Mouse (Mus musculus): Measurements from ENCODE around the gene Wdr27.

Wdr27 gene

DNA sequence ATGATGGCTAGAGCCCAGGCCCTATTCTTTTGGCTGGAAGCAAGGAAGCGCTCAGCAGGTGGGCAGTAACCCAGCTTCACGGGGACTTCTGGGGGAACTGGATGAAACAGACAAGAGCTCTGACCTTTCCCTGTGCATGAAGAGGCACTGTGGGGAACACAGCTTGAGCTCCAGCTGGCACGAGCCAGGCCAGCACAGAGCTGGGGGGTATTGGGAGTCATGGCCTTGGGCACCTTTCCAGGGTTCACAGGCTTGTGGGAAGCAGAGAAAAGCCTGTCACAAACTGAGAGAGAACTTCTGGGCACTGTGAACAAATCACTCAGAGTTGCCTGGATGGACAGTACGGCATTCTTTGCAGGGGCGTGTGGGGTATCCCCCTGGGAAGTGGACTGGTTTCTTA lies 118.0 kb downstream of the Wdr27 start:
- no peak for DNase-seq (ENCODE audit: low read depth)

- no peak for DNase-seq (ENCODE audit: low read depth)
These were observed 125.0 kb downstream of the Wdr27 start for GRCm38 (mm10) chr17:14817975-14818374.

DNA sequence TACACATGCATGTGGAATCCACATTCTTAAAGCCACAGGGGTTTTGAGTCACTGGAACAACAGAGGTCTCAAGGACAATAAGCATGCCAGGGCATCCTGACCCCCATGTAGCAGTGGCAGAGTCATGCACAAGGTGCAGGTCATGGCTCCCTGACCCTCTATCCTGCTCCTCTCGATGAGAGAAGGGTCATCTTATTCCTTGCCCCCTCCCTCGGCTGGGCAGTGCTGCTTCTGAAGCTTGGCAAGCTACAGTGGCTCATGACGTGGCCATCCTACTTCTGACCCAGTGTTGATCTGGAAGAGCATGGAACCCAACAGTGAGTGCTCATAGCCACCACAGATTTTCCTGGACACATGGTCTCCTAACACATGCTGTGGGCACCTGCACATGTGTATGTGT lies 126.9 kb downstream of the Wdr27 start:
- no peak for DNase-seq (ENCODE audit: low read depth)

DNA sequence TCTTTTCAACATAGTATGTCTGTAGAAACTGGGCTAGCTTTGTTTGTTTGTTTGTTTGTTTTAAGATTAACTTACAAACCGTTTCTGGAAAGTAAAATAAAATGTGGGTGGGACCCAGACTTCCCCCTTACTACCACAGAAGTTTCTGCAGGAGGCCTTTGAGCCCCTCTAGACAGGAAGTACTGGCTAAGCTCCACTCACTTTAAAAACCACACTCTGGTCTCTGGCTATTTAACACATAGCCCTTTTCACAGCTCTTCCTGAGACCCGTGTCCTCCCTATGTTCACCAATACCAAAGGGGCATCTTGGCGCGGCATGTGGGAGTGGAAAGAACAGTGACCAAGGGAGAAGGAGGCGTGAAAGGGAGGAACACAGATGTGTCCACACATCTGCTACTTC lies 127.7 kb downstream of the Wdr27 start:
- DNase-seq (ENCODE audit: low read depth): no peak

GRCm38 (mm10) chr17:14812631-14813030 lies 130.3 kb downstream of the Wdr27 start:
- DNase-seq (ENCODE audit: low read depth): no peak

GRCm38 (mm10) chr17:14812033-14812432 lies 130.9 kb downstream of the Wdr27 start:
- DNase-seq (ENCODE audit: low read depth): no peak

DNA sequence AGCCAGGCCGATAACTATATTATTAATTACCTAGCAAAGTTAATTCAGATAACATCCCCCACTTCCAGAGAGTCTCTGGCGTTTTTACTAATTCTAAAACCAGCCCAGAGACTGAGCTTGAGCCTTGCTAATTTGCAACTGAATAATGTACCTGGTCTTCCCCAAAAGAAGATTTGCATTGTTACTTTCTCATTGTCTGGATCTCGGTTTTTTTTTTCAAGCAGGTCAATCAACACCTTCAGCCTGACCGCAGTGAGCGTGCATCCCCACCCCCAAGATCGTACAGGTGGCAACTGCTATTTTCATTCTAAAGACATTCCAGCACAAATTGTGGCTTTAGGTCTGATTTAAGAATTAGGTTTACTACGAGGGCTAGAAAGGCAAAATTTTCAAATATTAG lies 136.2 kb downstream of the Wdr27 start:
- DNase-seq (ENCODE audit: low read depth): no peak

- no peak for DNase-seq (ENCODE audit: low read depth)
These were observed 143.7 kb downstream of the Wdr27 start for GRCm38 (mm10) chr17:14799243-14799642.

- no peak for DNase-seq (ENCODE audit: low read depth)
These were observed 147.9 kb downstream of the Wdr27 start for GRCm38 (mm10) chr17:14795074-14795473.

DNA sequence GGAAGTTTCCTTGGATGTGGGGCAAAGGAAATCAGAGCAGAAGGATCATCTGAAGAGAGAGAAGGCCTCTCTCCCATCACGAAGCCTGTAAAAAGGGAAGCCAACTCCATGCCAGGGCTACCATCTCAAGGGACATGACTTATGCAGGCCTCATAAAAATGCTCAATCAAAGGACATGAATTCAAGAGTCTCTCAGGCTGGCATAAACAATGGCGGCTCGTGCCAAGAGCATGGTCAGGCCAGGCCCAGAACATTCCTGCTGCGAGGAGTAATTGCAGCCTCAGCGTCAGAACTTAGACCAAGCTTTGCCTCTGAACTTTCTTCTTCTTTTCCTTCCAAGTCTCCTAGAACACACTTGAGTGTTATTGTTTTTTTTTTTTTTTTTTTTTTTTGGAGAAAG lies 163.6 kb downstream of the Wdr27 start:
- DNase-seq (ENCODE audit: low read depth): no peak

DNA sequence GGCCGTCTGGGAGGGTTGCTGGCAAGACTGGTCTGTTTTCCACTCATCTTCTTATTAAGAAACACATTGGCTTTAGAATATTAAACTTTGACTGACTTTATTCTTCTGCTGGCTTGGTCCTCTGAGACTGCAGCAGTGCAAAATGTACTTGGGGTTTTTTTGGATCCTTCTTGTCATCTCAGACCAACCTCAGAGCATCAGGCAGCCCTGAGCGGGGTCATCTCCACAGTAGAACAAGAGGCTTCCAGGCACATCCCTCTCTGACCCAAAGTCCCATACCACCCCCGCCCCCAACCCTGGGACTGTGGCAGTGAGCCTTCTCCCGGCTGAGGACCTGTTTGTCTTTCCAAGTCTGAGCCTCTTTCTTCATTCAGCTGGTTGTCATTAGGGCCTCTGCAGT lies 171.6 kb downstream of the Wdr27 start:
- no peak for DNase-seq (ENCODE audit: low read depth)

DNA sequence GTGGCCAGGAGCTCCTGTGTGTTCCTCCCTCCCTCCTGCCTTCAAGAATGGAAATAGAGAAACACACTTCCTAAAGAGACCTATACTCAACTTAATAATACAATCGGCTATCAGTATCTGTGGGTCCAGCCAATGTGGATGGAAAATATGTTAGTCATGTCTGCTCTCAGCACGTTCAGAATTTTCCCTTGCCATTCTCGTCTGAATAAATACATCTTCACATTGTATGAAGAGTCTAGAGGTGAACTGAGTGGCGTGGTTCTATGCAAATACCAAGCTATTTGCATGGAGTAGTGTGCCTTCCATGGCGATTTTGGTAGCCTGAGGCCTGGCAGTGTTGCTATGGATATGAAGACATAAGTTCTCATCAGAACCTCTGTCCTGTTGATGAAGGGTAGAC lies 172.6 kb downstream of the Wdr27 start:
- no peak for DNase-seq (ENCODE audit: low read depth)
